Mouse (Mus musculus): ENCODE results near the gene Crtc2.
"Not testable (repeated sequence)": the region's sequence is repeated elsewhere in the genome, so short reads cannot be mapped to it uniquely, and the experiment has no call there.

Crtc2 gene

GRCm38 (mm10) chr3:90242984-90243775 is 10.8 kb upstream of the Crtc2 start, which contains the start of gene Creb3l4:
TSS of gene Creb3l4 (minus strand) at chr3:90243512.
- no peak for DNase-seq (ENCODE audit: low spot score in 2 of 2)

GRCm38 (mm10) chr3:90245406-90245805 is 8.6 kb upstream of the Crtc2 start:
- DNase-seq (ENCODE audit: low spot score in 2 of 2), result no peak

DNA sequence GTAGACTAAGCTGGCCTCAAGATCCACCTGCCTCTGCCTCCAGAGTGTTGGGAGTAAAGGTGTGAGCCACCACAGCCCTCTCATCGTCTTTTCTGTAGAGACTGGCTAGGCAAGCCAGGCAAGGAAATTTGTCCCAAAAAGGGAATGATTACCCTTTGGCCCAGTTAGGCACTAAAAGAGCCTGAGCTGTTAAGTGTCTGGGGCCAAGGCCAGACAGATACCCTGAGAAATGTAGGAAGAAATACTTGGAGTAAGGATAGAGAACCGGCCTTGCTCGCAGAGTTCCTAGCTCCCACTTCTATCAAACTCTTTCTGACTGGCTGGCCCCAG is 6.4 kb upstream of the Crtc2 start:
- DNase-seq (ENCODE audit: low spot score in 2 of 2), result no peak

DNA sequence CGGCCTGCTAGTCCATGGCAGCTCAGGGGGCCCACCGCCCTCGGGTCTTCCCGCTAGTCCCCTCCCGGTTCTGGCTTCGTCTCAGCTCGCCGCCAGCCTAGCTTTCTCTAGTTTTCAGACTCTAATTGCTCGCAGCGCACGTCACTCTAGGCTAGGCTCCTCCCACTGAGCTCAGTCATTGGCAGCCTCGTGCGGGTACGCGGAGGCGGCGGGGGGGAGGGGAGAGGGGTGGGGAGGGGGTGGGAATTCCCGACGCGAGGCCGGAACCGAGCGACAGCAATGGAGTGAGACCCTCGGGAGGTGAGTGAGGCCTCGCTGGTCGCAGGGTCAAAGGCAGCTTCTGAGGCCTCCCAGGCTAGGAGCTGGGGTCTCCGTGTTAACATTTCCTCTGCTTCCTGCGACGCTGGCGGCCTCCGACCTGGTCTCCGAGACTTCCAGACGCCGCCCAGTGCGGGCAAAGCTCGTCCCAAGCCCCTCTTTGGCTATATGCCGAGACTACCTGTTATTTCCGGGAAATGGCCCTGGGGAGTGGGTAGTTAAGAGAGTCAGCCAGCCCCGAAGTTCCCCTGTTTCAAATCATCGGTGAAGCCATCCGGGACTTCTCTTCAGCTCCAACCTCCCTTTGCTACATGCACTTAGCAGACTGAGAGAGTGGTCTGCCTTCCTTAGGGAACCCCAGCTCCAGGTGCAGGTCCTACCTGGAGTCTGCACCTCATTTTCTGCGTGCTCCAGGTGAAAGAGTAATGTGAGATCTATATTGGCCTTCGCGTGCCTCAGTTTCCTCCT is 5.8 kb upstream of the Crtc2 start, which contains the start of gene Slc39a1:
Gene Slc39a1, plus strand, starts transcription at position 213 of the 786 bp plus-strand sequence.
- peak; percentile 89 to 91 for DNase-seq (ENCODE audit: low spot score in 2 of 2)

DNA sequence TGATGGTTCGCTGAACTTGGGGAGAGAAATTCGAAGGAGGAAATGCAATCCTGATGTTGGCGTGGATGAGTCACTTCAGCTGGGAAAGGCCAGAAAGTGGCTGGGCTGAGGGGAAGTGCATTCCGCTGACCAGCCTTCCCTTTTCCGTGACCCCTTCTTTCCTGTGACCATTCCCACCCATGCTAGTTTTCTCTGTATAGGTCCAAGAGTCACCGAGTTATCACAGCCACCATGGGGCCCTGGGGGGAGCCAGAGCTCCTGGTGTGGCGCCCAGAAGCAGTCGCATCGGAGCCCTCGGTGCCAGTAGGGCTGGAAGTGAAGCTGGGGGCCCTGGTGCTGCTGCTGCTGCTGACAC is 5.2 kb upstream of the Crtc2 start:
- no peak for DNase-seq (ENCODE audit: low spot score in 2 of 2)

DNA sequence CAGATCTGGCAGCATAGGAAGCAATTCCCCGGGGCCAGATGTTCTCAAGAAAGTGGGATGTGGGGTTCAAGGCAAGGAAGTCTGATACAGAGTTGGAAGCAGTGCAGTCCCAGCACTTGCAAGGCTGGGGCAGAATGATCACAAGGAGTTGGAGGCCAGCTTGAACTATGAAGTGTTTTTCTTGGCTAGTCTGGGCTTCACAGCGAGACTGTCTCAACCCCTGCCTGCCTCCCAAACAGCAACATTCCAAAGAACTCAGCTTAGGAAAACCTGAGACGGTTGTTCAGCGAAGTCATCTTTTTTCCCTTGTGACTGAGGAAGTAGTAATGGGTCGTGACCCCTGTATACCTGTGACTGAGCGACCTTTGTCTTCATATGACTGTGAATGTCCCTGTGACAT is 3.2 kb upstream of the Crtc2 start:
- no peak for DNase-seq (ENCODE audit: low spot score in 2 of 2)

- not testable (repeated sequence) for DNase-seq (ENCODE audit: low spot score in 2 of 2)
Observed at GRCm38 (mm10) chr3:90251731-90252226, 2.2 kb upstream of the Crtc2 start.

DNA sequence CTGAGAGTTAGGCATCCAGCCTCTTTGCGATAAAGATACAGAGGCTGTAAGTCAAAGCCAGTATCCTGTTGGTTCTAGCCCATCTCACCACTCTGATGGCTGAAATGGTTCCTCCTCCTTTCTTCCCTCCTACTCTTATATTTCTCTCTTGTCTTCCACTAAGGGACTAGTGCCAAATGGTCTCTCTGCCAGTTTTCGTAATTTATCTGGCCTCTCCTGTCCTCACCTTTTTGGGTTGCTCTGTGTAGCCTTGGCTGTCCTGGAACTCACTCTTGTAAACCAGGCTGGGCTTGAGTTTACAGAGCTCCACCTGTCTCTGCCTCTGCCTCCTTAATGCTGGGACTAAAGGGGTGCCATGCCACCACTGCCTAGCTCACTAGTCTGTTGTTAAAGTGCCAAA is 1.3 kb upstream of the Crtc2 start:
- DNase-seq (ENCODE audit: low spot score in 2 of 2), result not testable (repeated sequence)

GRCm38 (mm10) chr3:90253174-90253573 is 789 bp upstream of the Crtc2 start:
- DNase-seq (ENCODE audit: low spot score in 2 of 2), result not testable (repeated sequence)

- DNase-seq (ENCODE audit: low spot score in 2 of 2), result no peak
Observed at GRCm38 (mm10) chr3:90254419-90255193, 643 bp downstream of the Crtc2 start.

DNA sequence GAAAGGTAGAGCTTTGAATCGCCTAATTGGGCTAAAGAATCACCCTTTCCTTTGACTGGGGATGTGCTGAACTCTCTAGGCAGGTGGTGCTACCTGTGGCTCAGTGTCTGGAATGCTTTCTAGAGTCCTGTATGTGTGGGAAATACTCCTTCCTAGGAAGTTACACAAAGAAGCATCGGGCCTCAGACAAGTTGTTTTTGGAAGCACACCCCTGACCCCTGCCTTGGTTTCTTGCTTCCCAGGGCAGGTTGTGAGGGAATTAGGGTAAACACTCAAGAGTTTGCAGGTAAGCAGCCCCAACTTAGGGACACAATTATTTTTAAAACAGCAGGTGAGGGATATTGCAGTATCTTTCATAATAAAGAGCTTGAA is 1.2 kb downstream of the Crtc2 start:
- no peak for DNase-seq (ENCODE audit: low spot score in 2 of 2)

- no peak for DNase-seq (ENCODE audit: low spot score in 2 of 2)
Observed at GRCm38 (mm10) chr3:90255784-90256353, 1.9 kb downstream of the Crtc2 start.

DNA sequence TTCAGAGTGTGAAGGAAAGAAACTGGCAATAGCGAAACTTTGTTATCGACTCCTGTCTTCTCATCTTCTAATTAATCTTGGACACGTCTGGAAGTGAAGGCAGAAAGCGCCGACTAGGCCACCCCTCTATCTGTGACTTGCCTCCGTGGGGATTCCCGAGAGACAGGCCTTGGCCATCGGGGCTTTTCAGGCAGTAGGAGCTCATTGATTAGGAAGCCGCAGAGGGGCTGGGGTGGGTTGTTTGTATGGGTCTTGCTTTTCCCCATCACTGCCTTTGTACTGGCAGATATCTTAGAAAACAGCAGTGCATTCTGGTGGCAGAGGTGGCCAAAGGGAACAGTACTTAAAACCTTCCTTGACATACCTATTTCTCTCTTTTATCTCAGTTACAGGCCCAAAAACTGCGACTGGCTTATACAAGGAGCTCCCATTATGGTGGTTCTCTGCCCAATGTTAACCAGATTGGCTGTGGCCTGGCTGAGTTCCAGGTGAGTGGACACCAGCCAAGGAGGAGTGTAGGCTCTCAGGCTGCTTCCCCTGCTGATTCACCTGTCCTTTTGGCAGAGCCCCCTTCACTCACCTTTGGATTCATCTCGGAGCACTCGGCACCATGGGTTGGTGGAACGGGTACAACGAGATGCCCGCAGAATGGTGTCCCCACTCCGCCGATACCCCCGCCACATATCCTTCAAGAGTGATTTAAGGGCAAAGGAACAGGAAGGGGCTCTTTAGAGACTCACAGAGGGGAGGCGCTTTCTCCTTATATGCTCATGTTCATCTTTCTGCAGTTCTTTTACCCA is 3.0 kb downstream of the Crtc2 start:
- no peak for DNase-seq (ENCODE audit: low spot score in 2 of 2)

DNA sequence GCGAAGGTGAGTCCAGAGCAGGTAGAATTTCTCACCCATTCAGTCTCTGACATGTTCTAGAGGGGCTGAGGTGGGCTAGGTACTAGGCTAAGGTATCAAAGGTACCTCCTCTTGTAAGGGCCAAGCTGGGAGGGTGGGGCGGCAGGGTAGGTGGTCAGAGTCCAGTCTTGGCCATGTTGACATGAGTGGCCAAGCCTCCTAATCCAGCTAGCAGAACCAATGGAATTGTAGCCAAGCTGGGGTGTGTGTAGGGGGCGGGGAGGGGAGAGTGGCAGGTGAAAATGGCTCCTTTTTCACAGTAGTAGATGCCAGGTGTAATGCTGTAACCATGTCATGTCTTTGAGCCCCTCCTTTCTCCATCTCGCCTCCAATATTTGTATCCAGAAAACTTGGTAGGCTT is 4.6 kb downstream of the Crtc2 start:
- DNase-seq (ENCODE audit: low spot score in 2 of 2), result no peak

- no peak for DNase-seq (ENCODE audit: low spot score in 2 of 2)
Observed at GRCm38 (mm10) chr3:90263121-90263771, 9.3 kb downstream of the Crtc2 start.

- DNase-seq (ENCODE audit: low spot score in 2 of 2), result no peak
Observed at GRCm38 (mm10) chr3:90264687-90265033, 10.7 kb downstream of the Crtc2 start.

DNA sequence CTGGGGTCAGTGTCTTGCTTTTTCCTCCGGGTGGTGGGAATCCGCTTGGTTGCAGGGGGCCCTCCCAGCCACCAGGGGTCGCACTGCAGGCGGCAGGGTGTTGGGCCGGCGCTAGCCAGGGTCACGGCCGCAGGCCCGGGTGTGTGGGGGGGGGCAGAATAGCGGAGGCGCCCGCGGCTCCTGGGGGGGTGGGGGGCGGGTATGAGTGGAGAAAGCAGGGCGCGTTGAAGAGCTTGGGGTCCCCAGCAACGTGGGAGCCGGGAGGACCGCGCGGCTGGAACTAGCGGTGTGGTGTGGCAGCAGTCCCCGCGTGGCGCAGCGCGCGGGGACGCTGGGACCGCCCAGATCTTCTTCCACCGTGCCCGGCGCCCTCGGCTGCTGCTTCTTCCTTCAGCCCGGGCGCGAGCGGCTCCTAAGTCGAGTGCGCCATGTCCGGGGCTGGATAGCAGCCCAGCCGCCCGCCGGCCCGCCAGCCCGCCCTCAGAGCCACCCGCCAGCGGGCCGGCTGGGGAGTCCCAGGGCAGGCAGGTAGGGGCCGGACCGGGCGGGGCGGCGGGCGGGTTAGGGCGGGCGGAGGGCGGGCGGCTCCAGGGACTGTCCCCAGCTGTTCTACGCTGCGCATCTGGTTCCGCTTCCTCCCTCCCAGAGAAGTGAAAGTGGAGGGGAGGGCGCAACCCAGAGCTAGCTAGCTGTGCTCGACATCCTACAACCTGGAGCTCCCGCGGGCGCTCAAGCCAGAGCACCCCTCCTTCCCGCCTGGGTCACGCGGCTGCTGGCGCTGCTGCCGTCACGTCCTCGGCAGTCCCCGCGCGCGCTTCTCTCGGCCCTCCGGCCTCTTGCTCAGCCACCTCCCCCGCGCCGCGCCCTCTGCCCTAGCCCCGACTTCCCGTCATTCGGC is 11.3 kb downstream of the Crtc2 start, which contains the start of gene Dennd4b:
Gene Dennd4b, plus strand, starts transcription at position 152 of the 898 bp plus-strand sequence.
- DNase-seq (ENCODE audit: low spot score in 2 of 2), result peak; percentile 77 to 81

DNA sequence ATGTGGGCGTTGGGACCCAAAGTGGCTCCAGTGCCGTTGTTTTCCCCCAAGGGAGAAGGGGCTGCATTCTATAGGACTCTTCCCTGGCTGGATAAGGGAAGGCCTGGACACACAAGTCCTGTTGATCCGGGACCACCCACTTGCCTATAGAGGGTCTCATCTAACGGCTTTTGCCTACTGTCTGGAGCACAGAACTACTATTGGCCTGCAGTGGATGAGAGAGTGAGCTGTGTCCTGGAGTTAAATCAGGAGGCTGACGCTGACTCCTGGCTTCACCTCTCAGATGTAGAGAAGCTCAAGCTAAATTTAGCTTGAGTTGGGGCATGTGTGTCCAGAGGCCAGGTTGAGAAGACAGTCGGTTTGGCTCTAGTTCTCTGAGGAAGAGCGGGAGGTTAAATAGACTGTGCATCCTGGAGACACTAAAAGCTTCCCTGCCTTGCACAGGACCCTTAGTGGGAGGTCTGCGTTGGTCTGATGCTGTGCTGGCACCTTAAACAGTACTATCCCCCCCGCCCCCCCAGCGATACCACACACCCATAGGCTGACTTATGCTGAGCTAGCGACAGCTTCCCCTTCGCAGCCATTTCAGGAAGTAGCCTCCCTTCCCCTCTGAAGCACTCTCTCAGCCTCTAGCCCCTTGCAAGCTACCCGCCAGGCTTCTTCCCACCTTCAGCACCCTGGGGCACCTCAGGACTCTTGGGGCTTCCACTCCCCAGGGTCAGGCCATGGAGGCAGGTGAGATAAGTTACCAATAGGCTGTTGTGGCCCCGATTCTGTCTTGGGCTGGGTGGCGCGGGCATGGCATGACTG is 12.2 kb downstream of the Crtc2 start:
- no peak for DNase-seq (ENCODE audit: low spot score in 2 of 2)
